Mouse (Mus musculus) neural tube, embryonic 13.5 days (tissue): Measurements from ENCODE around the gene Rbfox1. TPM values are rescaled to one million over a fixed set of nuclear protein-coding genes. Genes with fewer than 3 reads are reported as not detected.

Experiments
- ATAC-seq: fragments of 200-750 bp; cut with Nextera tagmentation; 2 replicates; pipeline ENCODE4 v1.8.0; 2017; ENCODE audit warnings: low read depth, mild to moderate bottlenecking, moderate TSS enrichment, moderate library complexity
- H3K27ac ChIP-seq: fragments of 300-500 bp; sonication (generic); replicated peaks from 2 replicates; pipeline ENCODE4 v1.5.1; 2015; ENCODE audit warnings: moderate library complexity, mild to moderate bottlenecking, inconsistent platforms
- H3K27me3 ChIP-seq: fragments of 300-500 bp; sonication (generic); 2 replicates; pipeline ENCODE4 v1.6.1; 2015; ENCODE audit warnings: mild to moderate bottlenecking, inconsistent platforms
- H3K36me3 ChIP-seq: fragments of 300-500 bp; sonication (generic); 2 replicates; pipeline ENCODE4 v1.6.1; 2015; ENCODE audit warnings: mild to moderate bottlenecking, inconsistent platforms
- H3K4me1 ChIP-seq: fragments of 300-500 bp; sonication (generic); replicated peaks from 2 replicates; pipeline ENCODE4 v1.6.1; 2015; ENCODE audit warnings: inconsistent platforms
- H3K4me2 ChIP-seq: fragments of 300-500 bp; sonication (generic); 2 replicates; pipeline ENCODE4 v1.6.1; 2015; ENCODE audit warnings: inconsistent platforms, mild to moderate bottlenecking, moderate library complexity
- H3K4me3 ChIP-seq: fragments of 300-500 bp; sonication (generic); 2 replicates; pipeline ENCODE4 v1.5.1; 2015; ENCODE audit warnings: mild to moderate bottlenecking, inconsistent platforms
- H3K9ac ChIP-seq: fragments of 300-500 bp; sonication (generic); 2 replicates; pipeline ENCODE4 v1.6.1; 2015; ENCODE audit warnings: moderate library complexity, mild to moderate bottlenecking, inconsistent platforms
- H3K9me3 ChIP-seq: fragments of 300-500 bp; sonication (generic); 2 replicates; pipeline ENCODE4 v1.6.1; 2016; ENCODE audit warnings: inconsistent platforms
- WGBS: fragments of 180-500 bp; shearing (Covaris S2); methylation state at CpG from one replicate; pipeline ENCODE4 v1.1.7; 2015; 5-methylcytosine and 5-hydroxymethylcytosine counted together
- polyA plus RNA-seq: library from polyadenylated mRNA; unstranded; fragments of >200 nt; fragmentation: Nextera tagmentation; extraction: Ambion mirVana; gene quantifications from 2 replicates; pipeline ENCODE4 v1.2.1, GENCODE M21; 2015

Gene Rbfox1
- polyA plus RNA-seq, 1 experiment from 2014 or later, result 229 TPM

GRCm38 (mm10) chr16:7292985-7293805 lies 1408.0 kb downstream of the Rbfox1 start:
- 0 out of 2 replicates have a peak, but pooled peaks cover 3% of the 10 kb centered on the region for H3K36me3 ChIP-seq
- H3K4me1 ChIP-seq, result peaks cover 9% of the 10 kb centered on the region
- 29% methylated on average over 16 of the region's 16 CpGs for WGBS
- H3K4me2 ChIP-seq, result no peak overlapping the region
- H3K9me3 ChIP-seq, result no peaks in the 10 kb centered on the region
- peak; percentile 88 for ATAC-seq
- H3K4me3 ChIP-seq, result no peak overlapping the region
- no peak overlapping the region for H3K27ac ChIP-seq
- no peaks in the 10 kb centered on the region for H3K27me3 ChIP-seq
- no peak overlapping the region for H3K9ac ChIP-seq

- H3K27ac ChIP-seq, result peak overlapping the region; percentile 46; the same call in 1 of the 2 replicates
- no peaks in the 10 kb centered on the region for H3K27me3 ChIP-seq
- no peak for ATAC-seq
- 56% methylated on average over 3 of the region's 3 CpGs for WGBS
- H3K4me2 ChIP-seq, result no peak overlapping the region
- no peak overlapping the region for H3K4me3 ChIP-seq
- peaks cover 12% of the 10 kb centered on the region for H3K36me3 ChIP-seq
- no peak overlapping the region for H3K9ac ChIP-seq
- H3K4me1 ChIP-seq, result peaks cover 8% of the 10 kb centered on the region; the same call in 1 of the 2 replicates
- H3K9me3 ChIP-seq, result no peaks in the 10 kb centered on the region
Measured at GRCm38 (mm10) chr16:7302416-7302815, 1417.3 kb downstream of the Rbfox1 start.

GRCm38 (mm10) chr16:7329196-7329595 lies 1444.0 kb downstream of the Rbfox1 start:
- H3K27ac ChIP-seq, result no peak overlapping the region
- H3K9ac ChIP-seq, result no peak overlapping the region
- no peaks in the 10 kb centered on the region for H3K4me1 ChIP-seq
- no peak overlapping the region for H3K4me3 ChIP-seq
- H3K9me3 ChIP-seq, result no peaks in the 10 kb centered on the region
- WGBS, result 73% methylated on average over 3 of the region's 3 CpGs
- H3K4me2 ChIP-seq, result no peak overlapping the region
- no peak for ATAC-seq
- no peaks in the 10 kb centered on the region for H3K27me3 ChIP-seq
- no peaks in the 10 kb centered on the region; the same call in 1 of the 2 replicates for H3K36me3 ChIP-seq

- peaks cover 29% of the 10 kb centered on the region for H3K4me1 ChIP-seq
- no peaks in the 10 kb centered on the region for H3K36me3 ChIP-seq
- peak overlapping the region; percentile 78 for H3K27ac ChIP-seq
- no peaks in the 10 kb centered on the region for H3K9me3 ChIP-seq
- no peak overlapping the region for H3K4me2 ChIP-seq
- H3K4me3 ChIP-seq, result no peak overlapping the region
- H3K9ac ChIP-seq, result no peak overlapping the region
- no peak for ATAC-seq
- H3K27me3 ChIP-seq, result no peaks in the 10 kb centered on the region
- WGBS, result 41% methylated on average over 4 of the region's 4 CpGs
Measured at GRCm38 (mm10) chr16:7341186-7341585, 1456.0 kb downstream of the Rbfox1 start.

- Histone ChIP-seq H3K9ac (no peak overlapping the region), H3K4me1 (peaks cover 57% of the 10 kb centered on the region), H3K9me3 (no peaks in the 10 kb centered on the region), H3K27ac (peak overlapping the region; percentile 85; the same call in 1 of the 2 replicates), H3K4me2 (no peak overlapping the region), H3K4me3 (no peak overlapping the region), H3K27me3 (no peaks in the 10 kb centered on the region), H3K36me3 (no peaks in the 10 kb centered on the region)
- no peak for ATAC-seq
- 72% methylated on average over 3 of the region's 3 CpGs for WGBS
Measured at GRCm38 (mm10) chr16:7345298-7345697, 1460.1 kb downstream of the Rbfox1 start.

GRCm38 (mm10) chr16:7346001-7346625 lies 1461.0 kb downstream of the Rbfox1 start:
- Histone ChIP-seq H3K9me3 (no peaks in the 10 kb centered on the region), H3K4me1 (peaks cover 53% of the 10 kb centered on the region), H3K27ac (peak overlapping the region; percentile 85), H3K27me3 (no peaks in the 10 kb centered on the region), H3K4me2 (no peak overlapping the region), H3K4me3 (no peak overlapping the region), H3K9ac (no peak overlapping the region), H3K36me3 (no peaks in the 10 kb centered on the region)
- 21% methylated on average over 11 of the region's 11 CpGs for WGBS
- ATAC-seq, result no peak

- Histone ChIP-seq H3K9me3 (no peaks in the 10 kb centered on the region), H3K27ac (peak overlapping the region; percentile 85), H3K4me2 (no peak overlapping the region), H3K27me3 (no peaks in the 10 kb centered on the region), H3K9ac (no peak overlapping the region), H3K4me1 (peaks cover 63% of the 10 kb centered on the region), H3K36me3 (no peaks in the 10 kb centered on the region), H3K4me3 (no peak overlapping the region)
- 27% methylated on average over 7 of the region's 7 CpGs for WGBS
- peak; percentile 71 for ATAC-seq
Measured at GRCm38 (mm10) chr16:7347522-7348165, 1462.5 kb downstream of the Rbfox1 start.

GRCm38 (mm10) chr16:7352808-7353207 lies 1467.7 kb downstream of the Rbfox1 start:
- peak; percentile 66 for ATAC-seq

GRCm38 (mm10) chr16:7354116-7354515 lies 1469.0 kb downstream of the Rbfox1 start:
- Histone ChIP-seq H3K27ac (peak overlapping the region; percentile 82), H3K4me2 (no peak overlapping the region), H3K36me3 (no peaks in the 10 kb centered on the region), H3K4me1 (peaks cover 47% of the 10 kb centered on the region), H3K27me3 (no peaks in the 10 kb centered on the region), H3K4me3 (no peak overlapping the region), H3K9me3 (no peaks in the 10 kb centered on the region), H3K9ac (no peak overlapping the region)
- WGBS, result 46% methylated on average over 4 of the region's 4 CpGs
- no peak for ATAC-seq

More at GRCm38 (mm10) chr16:7352808-7353207, 1467.7 kb downstream of the Rbfox1 start:
- H3K4me1 ChIP-seq, result peaks cover 56% of the 10 kb centered on the region
- no peak overlapping the region for H3K4me3 ChIP-seq
- no peaks in the 10 kb centered on the region for H3K9me3 ChIP-seq
- no peaks in the 10 kb centered on the region for H3K27me3 ChIP-seq
- H3K9ac ChIP-seq, result peak overlapping the region; percentile 22; the same call in 1 of the 2 replicates
- 63% methylated on average over 16 of the region's 16 CpGs for WGBS
- H3K36me3 ChIP-seq, result no peaks in the 10 kb centered on the region
- H3K27ac ChIP-seq, result peak overlapping the region; percentile 82
- no peak overlapping the region for H3K4me2 ChIP-seq

- Histone ChIP-seq H3K4me1 (peaks cover 11% of the 10 kb centered on the region), H3K27me3 (no peaks in the 10 kb centered on the region), H3K36me3 (0 out of 2 replicates have a peak, but pooled peaks cover 4% of the 10 kb centered on the region), H3K9ac (no peak overlapping the region), H3K4me2 (no peak overlapping the region), H3K27ac (no peak overlapping the region), H3K9me3 (no peaks in the 10 kb centered on the region), H3K4me3 (no peak overlapping the region)
- 70% methylated on average over 5 of the region's 5 CpGs for WGBS
- ATAC-seq, result no peak
Measured at GRCm38 (mm10) chr16:7359043-7359442, 1473.9 kb downstream of the Rbfox1 start.

GRCm38 (mm10) chr16:7360706-7361105 lies 1475.6 kb downstream of the Rbfox1 start:
- no peaks in the 10 kb centered on the region for H3K9me3 ChIP-seq
- H3K27ac ChIP-seq, result no peak overlapping the region
- no peak for ATAC-seq
- no peak overlapping the region for H3K9ac ChIP-seq
- H3K4me3 ChIP-seq, result no peak overlapping the region
- 90% methylated on average over 1 of the region's 1 CpGs for WGBS
- H3K27me3 ChIP-seq, result no peaks in the 10 kb centered on the region
- H3K4me2 ChIP-seq, result no peak overlapping the region
- H3K4me1 ChIP-seq, result 0 out of 2 replicates have a peak, but pooled peaks cover 4% of the 10 kb centered on the region
- 0 out of 2 replicates have a peak, but pooled peaks cover 4% of the 10 kb centered on the region for H3K36me3 ChIP-seq

- H3K4me1 ChIP-seq, result 0 out of 2 replicates have a peak, but pooled peaks cover 4% of the 10 kb centered on the region
Measured at GRCm38 (mm10) chr16:7365878-7366277, 1480.7 kb downstream of the Rbfox1 start.

More at GRCm38 (mm10) chr16:7365878-7366277, 1480.7 kb downstream of the Rbfox1 start:
- Histone ChIP-seq H3K4me2 (no peak overlapping the region), H3K27ac (no peak overlapping the region), H3K9ac (no peak overlapping the region), H3K27me3 (no peaks in the 10 kb centered on the region), H3K9me3 (no peaks in the 10 kb centered on the region), H3K36me3 (peaks cover 6% of the 10 kb centered on the region; the same call in 1 of the 2 replicates), H3K4me3 (no peak overlapping the region)
- ATAC-seq, result no peak
